Mouse (Mus musculus) bone marrow macrophage, adult 2 months (primary cell): Measurements from ENCODE around the gene Ccdc85a. TPM values are rescaled to one million over a fixed set of nuclear protein-coding genes. Genes with fewer than 3 reads are reported as not detected.

Experiments
- H3K27ac ChIP-seq: 2 replicates; pipeline ENCODE4 v1.5.1; 2012; ENCODE audit warnings: low read depth, low read length; ENCODE audit not compliant: insufficient read depth
- H3K4me1 ChIP-seq: 2 replicates; pipeline ENCODE4 v1.6.1; 2012; ENCODE audit warnings: low read length; ENCODE audit not compliant: control insufficient read depth, insufficient read depth
- H3K4me3 ChIP-seq: 2 replicates; pipeline ENCODE4 v1.5.1; 2012; ENCODE audit warnings: mild to moderate bottlenecking, low read length, moderate library complexity; ENCODE audit not compliant: insufficient read depth
- CTCF ChIP-seq: IDR thresholded peaks from 2 replicates; pipeline ENCODE4 v1.5.1; 2012; ENCODE audit warnings: low read depth, mild to moderate bottlenecking, low read length, moderate library complexity
- POLR2A ChIP-seq: IDR thresholded peaks from 2 replicates; pipeline ENCODE4 v1.6.1; 2012; ENCODE audit warnings: mild to moderate bottlenecking, low read depth, low read length, borderline replicate concordance
- polyA plus RNA-seq: library from polyadenylated mRNA; stranded (reverse); fragments of >200 nt; gene quantifications from 2 replicates; pipeline ENCODE4 v1.2.4, GENCODE M21; 2012; ENCODE audit not compliant: missing spikeins, insufficient read depth, insufficient read length

Ccdc85a gene
- not detected in 2 replicates for polyA plus RNA-seq

DNA sequence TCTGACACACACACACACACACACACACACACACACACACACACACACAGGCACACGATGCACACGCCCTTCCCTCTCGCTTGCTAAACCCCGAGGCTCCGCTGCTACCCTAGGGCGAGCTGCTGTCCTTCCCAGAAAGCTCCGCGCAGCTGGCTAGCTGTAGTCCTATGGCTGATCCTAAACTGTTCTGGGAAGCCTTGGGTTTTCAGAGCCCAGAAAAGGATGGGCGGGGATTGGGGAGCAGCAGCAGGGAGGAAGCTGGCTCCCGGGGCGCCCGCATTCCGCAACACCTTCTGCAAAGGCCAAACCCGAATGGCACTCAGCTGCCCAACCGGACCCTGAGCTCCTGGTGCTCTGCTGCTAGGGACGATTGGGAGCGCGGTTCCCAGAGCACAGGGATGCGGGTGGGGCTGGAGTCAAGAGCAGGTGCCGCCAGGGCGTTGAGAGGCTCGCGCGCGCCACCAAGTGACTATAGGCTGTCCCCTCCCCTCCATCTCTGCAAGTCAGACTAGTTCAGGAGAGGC, at the start of gene Ccdc85a:
Ccdc85a (minus strand) TSS at position 414 of the 524 bp plus-strand sequence.
- Histone ChIP-seq H3K4me3 (no peak within 1 kb of the TSS), H3K4me1 (no peaks in the 10 kb centered on the region), H3K27ac (no peak within 1 kb of the TSS)
- TF ChIP-seq POLR2A (no peak), CTCF (no peak)

DNA sequence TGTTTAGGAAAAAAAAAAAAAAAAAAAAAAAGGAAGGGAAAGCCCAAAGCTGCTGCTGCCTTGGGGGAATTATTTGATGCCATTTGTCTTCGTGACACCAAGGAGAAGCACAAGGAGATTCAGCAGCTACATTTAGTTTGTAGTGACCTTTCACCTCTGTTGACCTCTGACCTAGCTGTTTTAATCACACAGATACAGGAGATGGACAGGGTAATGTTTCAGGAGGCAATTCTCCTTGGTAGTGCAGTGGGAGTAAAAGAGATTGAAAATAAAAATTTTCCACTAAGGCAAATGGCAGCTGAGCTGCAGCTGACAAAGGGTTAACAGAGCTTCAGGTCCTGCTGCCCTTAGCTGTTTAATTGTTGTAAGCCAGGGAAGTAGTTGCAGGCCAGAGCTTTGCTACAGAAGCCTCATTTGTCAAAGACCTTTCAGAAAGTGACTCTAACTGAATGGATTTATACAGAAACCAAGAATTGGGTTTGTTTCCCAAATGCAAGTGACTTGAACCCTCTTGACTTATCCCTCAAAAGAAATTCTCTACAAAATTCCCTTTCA, 49.5 kb upstream of the Ccdc85a start:
- Histone ChIP-seq H3K4me3 (no peak overlapping the region), H3K27ac (no peak overlapping the region), H3K4me1 (no peaks in the 10 kb centered on the region)
- TF ChIP-seq CTCF: no peak
- no peak for TF ChIP-seq POLR2A

DNA sequence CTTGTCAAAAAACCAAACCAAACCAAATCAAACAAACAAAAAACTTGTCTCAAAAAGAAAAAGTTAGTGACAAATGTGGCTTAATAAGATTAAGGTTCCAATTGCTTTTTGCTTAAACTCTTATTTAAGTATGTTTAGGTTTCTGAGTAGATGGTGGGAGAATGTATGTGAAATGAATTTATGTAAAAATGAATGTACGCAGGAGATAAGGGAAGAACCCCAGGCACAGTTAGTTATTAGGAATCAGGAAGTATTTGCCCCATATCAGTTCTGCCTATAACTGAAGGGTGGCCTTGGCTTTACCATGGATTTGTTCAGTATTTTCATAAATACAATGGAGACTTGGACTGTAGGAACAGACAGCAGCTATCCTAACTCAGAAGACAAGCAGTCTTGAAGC, 49.0 kb upstream of the Ccdc85a start:
- Histone ChIP-seq H3K4me3 (no peak overlapping the region), H3K27ac (no peak overlapping the region), H3K4me1 (no peaks in the 10 kb centered on the region)
- no peak for TF ChIP-seq POLR2A

DNA sequence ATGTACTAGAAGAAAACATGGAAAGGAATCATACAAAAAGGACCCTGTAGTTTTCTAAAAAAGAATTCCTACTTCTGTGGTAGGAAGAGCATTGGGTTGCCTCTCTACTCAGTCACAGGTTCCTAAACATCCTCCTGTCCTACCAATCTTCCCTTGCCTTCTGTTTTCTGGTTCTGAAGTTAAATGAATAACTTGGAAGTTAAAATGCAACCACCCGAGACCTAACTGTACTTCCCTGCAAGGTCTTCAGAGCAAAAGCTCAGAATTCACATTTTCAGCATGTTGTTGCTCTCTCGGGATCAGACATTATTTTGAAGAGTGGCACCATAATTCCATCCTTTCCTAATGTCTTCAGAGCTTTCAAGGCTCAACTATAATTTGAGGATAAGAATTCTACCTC, 46.6 kb upstream of the Ccdc85a start:
- H3K27ac ChIP-seq: no peak overlapping the region
- TF ChIP-seq POLR2A (no peak), CTCF (no peak)
- H3K4me3 ChIP-seq: no peak overlapping the region
- no peaks in the 10 kb centered on the region for H3K4me1 ChIP-seq

DNA sequence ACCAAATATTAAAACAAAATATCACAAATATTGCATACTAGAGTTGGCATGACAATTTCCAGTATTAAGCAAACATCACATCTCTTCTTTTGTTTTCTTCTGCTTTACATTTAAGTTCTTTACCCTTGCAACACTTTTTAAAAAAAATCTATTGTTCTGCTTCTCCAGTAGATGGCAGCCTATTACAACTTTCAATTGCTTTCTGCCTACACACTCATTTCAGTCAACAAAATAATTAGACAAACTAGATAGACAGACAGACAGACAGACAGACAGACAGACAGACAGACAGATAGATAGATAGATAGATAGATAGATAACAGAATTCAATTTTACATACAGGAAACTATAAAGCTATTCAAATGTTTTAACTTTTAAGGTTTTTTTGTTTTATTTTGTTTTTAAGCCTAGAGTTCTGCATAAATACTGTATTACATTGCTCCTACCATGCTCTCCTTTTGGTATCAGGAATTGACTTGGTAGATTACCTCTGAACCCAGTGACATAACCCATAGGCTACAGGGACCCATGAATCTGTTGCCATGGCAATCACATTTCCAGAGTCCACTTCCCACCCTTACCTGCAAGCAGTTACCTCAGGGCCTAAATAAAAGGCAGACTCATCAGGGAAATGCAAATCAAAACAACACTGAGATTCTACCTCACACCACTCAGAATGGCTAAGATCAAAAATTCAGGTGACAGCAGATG, 26.8 kb upstream of the Ccdc85a start:
- TF ChIP-seq POLR2A (no peak), CTCF (no peak)
- no peak overlapping the region for H3K4me3 ChIP-seq
- H3K27ac ChIP-seq: no peak overlapping the region
- no peaks in the 10 kb centered on the region for H3K4me1 ChIP-seq

DNA sequence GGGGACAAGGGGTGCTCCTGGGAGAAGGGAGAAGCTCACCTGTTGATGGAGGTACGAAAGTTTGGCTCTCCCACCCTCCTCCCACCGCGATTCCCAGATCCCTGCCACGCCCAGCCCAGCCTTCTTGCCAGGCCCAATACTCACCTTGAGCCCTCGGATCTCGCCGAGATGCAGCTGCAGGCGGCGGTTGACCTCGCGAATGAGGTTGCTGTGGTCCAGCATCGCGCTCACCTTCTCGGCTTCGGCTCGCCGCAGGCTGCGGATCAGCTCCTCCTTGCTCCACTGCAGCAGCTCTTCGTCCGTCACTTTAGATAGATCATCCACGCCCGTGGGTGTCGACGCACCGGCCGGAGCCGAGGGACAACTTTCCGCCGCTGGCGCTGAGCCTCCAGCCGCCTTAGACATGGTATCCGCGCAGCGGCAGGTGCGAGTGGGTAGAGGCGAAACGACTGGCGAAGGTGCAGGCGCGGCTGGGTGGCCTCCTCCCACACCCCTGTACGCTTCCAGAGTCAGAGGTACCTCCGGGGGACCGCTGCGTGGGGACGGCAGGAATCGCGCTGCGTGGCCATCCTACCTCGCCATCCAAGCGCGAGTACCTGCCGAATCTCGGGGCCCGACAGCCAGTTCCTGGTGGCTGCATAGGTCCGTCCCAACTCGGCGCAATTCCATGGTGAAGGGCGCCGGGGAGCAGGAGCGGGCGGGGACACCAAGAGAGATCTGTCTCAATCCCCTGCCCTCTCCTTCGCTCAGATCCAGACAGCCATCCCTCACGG, 800 bp downstream of the Ccdc85a start:
- Histone ChIP-seq H3K27ac (no peak overlapping the region), H3K4me1 (no peaks in the 10 kb centered on the region), H3K4me3 (no peak overlapping the region)
- no peak for TF ChIP-seq CTCF
- no peak for TF ChIP-seq POLR2A

DNA sequence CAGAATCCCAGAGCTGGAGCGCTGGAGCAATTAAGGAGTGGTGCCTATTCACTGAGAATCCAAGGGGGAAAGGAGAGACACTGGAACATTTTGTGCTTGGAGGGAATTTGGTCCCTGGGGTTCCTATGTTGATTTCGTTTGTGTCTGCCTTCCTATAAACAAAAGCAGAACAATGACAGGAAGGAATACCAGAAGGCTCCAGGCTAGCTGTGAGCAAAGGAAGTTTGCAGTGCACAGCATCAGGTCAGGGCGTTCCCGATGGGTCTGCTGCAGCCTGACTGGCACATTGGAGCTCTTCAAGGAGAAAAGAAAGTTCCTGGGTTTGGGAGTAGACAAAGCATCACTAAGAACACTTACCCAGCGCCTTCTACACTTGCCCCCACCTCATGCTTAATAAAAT, 1.9 kb downstream of the Ccdc85a start:
- TF ChIP-seq CTCF: no peak
- no peak for TF ChIP-seq POLR2A
- no peak overlapping the region for H3K4me3 ChIP-seq
- H3K4me1 ChIP-seq: no peaks in the 10 kb centered on the region
- H3K27ac ChIP-seq: no peak overlapping the region

DNA sequence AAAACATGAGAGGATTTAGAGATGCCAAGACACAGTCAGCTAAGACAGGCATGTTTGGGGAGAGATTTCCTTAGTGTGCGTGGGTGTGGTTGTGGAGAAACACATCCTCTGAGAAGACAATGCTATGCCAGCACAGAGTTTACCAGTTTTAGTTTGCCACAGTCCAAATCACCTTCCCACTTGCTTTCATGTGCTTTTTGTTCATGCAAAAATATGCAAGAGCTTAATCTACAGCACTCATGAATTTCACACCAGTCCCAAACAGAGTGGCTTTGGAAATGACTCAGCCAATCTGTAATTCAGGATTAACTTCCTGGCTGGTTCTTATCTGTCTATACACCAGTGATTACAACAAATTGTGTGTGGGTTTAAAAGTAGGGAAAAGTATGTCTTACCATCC, 11.7 kb downstream of the Ccdc85a start:
- TF ChIP-seq CTCF: no peak
- Histone ChIP-seq H3K4me3 (no peak overlapping the region), H3K4me1 (no peaks in the 10 kb centered on the region), H3K27ac (no peak overlapping the region)

DNA sequence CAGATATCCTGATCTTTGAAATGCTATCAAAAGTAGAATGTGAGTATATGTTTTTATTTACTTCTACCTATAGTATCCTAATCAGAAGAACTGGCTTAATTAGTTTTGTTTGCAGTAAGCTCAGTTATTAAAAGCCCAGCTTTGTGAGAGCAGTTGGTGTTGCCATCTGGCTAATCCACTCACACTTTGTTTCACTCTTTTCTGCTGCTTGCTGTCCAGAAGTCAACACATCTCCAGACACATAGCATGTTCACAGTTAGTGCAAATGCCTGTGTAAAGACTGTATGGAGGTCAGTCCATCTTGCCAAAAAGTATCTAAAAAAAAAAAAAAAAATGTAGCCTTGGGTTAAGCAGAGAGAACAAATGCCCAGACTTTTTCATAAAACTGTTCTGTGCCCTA, 27.7 kb downstream of the Ccdc85a start:
- Histone ChIP-seq H3K4me3 (no peak overlapping the region), H3K27ac (no peak overlapping the region), H3K4me1 (no peaks in the 10 kb centered on the region)
- no peak for TF ChIP-seq POLR2A
- TF ChIP-seq CTCF: no peak

DNA sequence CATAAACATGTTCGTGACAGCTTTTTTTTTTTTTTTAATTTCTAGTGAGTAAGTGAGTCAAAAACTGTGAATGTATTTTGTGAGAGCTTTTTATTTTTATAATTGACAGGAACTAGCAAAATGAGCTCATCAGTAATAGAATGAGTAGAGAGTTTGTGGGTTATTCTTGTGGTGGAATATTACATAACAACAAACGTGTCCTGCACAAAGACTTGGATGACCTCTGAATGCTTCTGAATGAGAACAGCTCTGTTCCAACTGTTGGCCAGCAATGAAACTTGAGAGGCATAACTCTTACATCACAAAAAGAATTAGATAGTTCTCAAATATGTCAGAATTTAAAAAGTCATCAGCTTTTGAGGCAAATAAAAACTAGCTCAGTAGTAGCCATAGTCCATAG, 40.7 kb downstream of the Ccdc85a start:
- TF ChIP-seq POLR2A: no peak
- no peak for TF ChIP-seq CTCF
- H3K4me1 ChIP-seq: no peaks in the 10 kb centered on the region
- no peak overlapping the region for H3K27ac ChIP-seq
- H3K4me3 ChIP-seq: no peak overlapping the region
